Mouse (Mus musculus) spleen, embryonic (tissue): ENCODE data around the gene Robo3.

Source experiments
- CTCF ChIA-PET: fragments of 350-600 bp; sonication (Branson Sonifier 250); formaldehyde crosslinking; loops from one replicate; lab custom pipeline; 2022; lab: Charles Lee

Robo3 gene

DNA sequence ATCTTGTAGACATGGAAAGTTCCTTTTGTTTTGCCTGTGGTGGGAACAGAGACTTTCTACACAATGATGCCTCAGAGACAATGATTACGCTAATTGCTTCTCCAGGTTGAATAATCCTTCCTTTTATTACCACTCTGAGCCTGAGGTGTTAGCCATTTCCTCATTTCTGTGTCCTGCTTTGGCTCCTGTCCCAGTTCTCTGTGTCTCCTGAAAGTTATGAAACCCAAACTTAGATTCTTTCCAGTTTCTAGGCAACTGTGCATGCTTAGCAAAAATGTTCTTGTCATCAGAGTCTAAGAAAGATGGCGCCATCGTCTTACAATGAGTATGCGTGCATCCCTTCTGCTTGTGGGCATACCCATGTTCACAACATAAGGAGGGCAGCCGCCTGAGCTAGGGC, 57.3 kb downstream of the Robo3 start:
- CTCF ChIA-PET = no interaction called here

DNA sequence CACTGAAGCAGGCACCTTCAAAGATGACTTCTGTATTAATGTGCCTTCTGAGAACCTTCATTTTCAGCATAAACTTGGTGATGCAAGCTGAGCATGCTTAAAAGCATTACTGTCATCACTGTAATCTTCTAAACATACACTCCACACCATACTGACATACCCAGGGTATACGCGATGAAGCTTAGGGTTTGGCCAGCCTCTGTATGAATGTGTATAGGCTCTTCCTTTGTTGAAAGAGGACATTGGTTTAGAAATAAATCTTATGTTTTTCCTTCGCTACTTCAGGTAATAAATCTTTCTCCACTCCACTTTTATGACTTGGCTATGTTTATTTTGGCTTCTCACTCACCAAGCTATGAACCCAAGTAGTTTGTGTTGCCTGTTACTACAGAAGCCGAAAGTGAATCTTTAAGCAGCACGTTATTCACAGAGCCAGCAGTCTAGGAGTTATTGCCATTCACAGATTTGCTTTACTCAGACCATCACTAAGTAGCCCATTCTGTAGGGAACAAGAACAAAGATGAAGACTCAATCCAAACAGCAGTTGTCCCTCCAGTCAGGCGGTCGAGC, 61.7 kb downstream of the Robo3 start:
- CTCF ChIA-PET = no interaction called here

DNA sequence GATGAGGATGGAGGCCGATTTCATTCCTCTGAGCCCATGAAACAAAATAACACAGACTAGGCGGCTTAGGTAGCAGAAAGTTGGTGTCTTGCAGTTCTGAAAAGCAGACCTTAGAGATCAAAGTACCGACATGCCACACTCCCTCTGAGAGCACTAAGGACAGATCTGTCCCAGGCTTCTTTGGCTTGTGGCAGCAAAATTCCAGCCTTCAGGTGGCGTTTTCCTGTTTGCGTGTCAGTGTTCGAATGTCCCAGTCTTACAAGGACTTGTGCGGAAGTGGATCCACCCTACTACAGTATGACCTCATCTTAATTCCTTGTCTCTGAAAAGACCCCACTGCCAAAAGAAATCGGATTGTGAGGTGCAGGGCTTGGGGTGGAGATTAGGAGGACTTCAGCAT, 64.2 kb downstream of the Robo3 start:
- CTCF ChIA-PET = no interaction called here

DNA sequence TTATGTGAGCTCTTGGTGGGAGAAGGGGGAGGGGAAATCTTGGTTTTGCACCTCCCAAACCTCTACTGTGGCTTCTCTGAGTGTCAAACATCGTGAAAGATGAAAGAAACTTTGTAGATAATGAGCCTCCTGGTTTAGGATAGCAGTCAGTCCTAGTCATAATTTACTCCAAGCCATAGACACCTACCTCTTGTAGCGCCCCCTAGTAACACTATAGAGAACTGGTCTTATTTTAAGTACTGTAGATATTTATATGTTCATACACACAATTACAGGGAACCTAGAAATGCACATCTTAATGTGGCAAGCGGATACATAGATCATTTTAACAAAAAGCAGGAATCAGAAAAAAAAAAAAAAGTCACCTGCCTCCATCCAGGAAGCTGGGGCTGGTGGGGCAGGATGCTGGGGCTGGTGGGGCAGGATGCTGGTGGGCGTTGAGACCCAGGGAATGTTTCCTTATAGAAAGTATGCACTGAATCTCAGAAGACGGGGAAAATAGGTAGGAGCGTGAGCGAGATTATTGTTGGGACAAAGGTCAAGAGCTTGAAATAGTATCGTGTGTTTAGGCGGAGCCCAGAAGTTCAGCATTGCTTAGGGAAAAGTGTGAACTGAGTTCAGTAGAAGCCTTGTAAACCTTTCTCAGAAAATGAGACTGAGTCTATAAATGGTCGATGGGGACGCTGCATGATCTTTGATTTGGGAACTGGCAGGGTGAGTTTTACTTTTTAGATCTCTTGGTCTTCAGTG, 64.8 kb downstream of the Robo3 start:
- CTCF ChIA-PET = no interaction called here

DNA sequence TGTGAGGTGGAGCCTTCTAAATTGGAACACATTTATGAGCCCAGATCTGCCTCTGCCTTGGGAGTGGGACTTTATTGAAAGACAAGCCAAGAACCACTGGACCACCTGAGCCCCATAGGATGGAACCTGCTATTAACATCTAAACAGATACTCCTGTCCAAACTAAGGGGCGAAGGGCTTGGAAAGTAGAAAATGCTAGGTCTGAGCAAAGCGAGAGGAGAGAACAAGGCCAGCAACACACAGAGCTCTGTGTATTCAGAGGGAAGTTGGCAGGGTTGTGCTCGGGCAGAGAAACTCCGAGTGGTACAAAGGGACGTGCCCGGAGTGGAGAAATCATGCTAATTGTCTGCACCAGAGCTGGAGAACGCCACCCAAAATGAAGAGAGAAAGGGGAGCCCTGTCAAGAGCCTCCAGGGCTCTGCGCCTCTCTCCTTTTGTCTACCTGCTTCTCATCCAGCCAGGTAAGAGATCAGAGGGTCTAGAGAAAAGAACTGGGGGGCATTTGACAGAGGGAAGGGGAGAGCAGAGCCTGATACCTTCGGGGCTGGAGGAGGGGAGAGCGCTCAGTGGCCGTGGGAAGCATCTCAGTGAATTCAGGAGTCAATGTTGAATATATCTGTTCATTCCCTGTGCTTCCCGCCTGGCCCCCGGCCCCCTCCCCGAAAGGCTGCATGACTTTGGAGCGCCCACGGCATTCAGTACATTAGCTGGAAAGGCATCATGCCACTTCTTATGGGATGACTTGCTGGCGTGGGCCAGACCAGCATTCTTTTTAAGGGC, 65.6 kb downstream of the Robo3 start, which contains the start of gene Hepacam:
TSS of gene Hepacam (plus strand) at position 51 of the 780 bp plus-strand sequence.
- CTCF ChIA-PET = no interaction called here

DNA sequence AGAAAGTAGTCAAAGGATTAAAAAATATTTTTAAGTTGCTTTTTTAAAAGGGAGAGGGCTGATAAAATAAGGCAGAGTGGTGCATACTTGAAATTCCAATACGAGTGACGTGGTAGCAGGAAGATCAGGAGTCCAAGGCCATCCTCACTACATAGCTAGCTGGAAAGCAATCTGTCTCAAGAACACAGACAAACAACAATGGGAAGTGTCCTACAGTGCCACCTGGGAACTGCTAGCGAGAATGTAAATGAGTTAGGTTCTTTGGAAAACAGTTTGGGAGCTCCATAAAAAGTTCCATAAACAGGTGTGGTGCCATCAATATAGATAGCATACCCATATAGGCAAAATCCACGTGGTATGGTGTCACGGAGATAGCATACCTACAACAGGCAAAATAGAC, 67.3 kb downstream of the Robo3 start:
- CTCF ChIA-PET = interaction anchor here (0.7 kb wide), 1 partner anchor 176 kb away, joined by 3 read pairs; no protein-coding TSS in a partner anchor
